Mouse (Mus musculus) testis, adult 2 months (tissue): Measurements from ENCODE around the gene Gk5. TPM values are rescaled to one million over a fixed set of nuclear protein-coding genes. Genes with fewer than 3 reads are reported as not detected.

Source experiments
- H3K27ac ChIP-seq: fragments of 200-500 bp; 2 replicates; pipeline ENCODE4 v1.5.1; 2012; ENCODE audit warnings: low read depth, low read length; ENCODE audit not compliant: control insufficient read depth, insufficient read depth
- H3K27me3 ChIP-seq: fragments of 200-500 bp; 2 replicates; pipeline ENCODE4 v1.6.1; 2012; ENCODE audit warnings: mild to moderate bottlenecking, low read length, moderate library complexity; ENCODE audit not compliant: control insufficient read depth, insufficient read depth
- H3K36me3 ChIP-seq: fragments of 200-500 bp; 2 replicates; pipeline ENCODE4 v1.6.1; 2012; ENCODE audit warnings: mild to moderate bottlenecking, low read length; ENCODE audit not compliant: control insufficient read depth, insufficient read depth
- H3K4me1 ChIP-seq: fragments of 200-500 bp; 2 replicates; pipeline ENCODE4 v1.6.1; 2012; ENCODE audit warnings: low read length; ENCODE audit not compliant: control insufficient read depth, insufficient read depth
- H3K4me3 ChIP-seq: fragments of 200-500 bp; 2 replicates; pipeline ENCODE4 v1.5.1; 2012; ENCODE audit warnings: low read depth, mild to moderate bottlenecking, low read length, moderate library complexity, mixed read lengths; ENCODE audit not compliant: control insufficient read depth
- CTCF ChIP-seq: fragments of 200-500 bp; IDR thresholded peaks from 2 replicates; pipeline ENCODE4 v1.5.1; 2012; ENCODE audit warnings: low read depth, mild to moderate bottlenecking, inconsistent platforms, low read length, moderate library complexity; ENCODE audit not compliant: control insufficient read depth, insufficient read depth, insufficient replicate concordance
- POLR2A ChIP-seq: fragments of 200-500 bp; IDR thresholded peaks from 2 replicates; pipeline ENCODE4 v1.6.1; 2012; ENCODE audit warnings: low read depth, mild to moderate bottlenecking, inconsistent platforms, low read length, moderate library complexity; ENCODE audit not compliant: control insufficient read depth
- polyA plus RNA-seq: library from polyadenylated mRNA; depleted of rRNA; stranded (reverse); fragments of >200 nt; gene quantifications from 2 replicates; pipeline ENCODE4 v1.2.3, GENCODE M21; 2012

The Gk5 gene
- polyA plus RNA-seq, 1 experiment = 3.3 TPM

DNA sequence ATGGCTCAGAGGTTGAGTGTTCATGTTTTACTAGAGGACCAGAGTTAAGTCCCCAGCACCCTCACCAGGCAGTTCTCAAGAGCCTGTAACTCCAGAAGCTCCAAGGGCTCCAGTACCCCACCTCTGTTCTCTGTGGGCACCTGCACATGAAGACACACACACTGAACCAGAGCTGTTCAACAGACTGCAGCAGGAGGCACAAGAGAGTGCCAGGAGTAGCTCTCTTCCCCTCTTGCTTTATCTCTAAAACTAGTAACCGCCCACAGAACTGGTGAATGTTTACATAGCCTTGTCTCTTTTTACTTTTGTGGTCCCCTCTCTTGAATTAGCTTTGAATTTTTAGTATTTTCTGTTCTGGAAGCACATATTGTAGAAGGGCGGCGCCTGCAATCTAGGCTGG lies 88.3 kb downstream of the Gk5 start:
- Histone ChIP-seq H3K4me1 (no peaks in the 10 kb centered on the region), H3K36me3 (no peaks in the 10 kb centered on the region)
- TF ChIP-seq CTCF (no peak), POLR2A (no peak)

DNA sequence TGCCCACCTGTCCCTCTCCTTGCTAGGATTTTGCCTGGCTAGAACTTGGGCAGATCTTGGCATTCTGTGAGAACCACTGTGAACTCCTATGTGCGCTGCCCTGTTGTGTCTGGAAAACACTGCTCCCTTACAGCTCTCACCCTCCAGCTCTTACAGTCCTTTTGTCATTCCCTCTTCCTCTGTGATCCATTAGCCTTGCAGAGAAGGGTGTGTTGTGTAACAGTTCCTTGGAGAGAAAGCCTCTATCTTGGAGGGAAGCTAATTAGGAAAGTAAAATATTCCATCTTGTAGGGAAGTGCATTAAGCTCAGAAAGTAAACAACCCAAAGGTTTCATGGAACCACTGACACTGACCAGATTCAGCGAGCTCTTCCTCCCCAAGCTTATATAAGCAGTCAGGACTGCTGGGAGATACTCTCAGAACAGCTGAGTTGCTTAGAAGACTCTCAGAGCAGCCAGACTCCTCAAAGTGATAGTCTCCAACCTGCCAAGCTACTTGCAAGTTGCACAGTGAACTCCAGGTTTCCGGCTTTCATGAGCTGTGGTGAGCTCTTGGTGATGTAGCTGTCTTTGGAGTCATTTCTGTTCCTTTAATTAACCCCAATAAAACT lies 94.0 kb downstream of the Gk5 start:
- Histone ChIP-seq H3K27me3 (no peaks in the 10 kb centered on the region), H3K27ac (no peak overlapping the region), H3K4me1 (no peaks in the 10 kb centered on the region), H3K4me3 (no peak overlapping the region), H3K36me3 (no peaks in the 10 kb centered on the region)
- TF ChIP-seq POLR2A = no peak
- no peak for TF ChIP-seq CTCF

More for the DNA sequence above, 88.3 kb downstream of the Gk5 start:
- Histone ChIP-seq H3K27ac (no peak overlapping the region), H3K4me3 (no peak overlapping the region), H3K27me3 (no peaks in the 10 kb centered on the region)

DNA sequence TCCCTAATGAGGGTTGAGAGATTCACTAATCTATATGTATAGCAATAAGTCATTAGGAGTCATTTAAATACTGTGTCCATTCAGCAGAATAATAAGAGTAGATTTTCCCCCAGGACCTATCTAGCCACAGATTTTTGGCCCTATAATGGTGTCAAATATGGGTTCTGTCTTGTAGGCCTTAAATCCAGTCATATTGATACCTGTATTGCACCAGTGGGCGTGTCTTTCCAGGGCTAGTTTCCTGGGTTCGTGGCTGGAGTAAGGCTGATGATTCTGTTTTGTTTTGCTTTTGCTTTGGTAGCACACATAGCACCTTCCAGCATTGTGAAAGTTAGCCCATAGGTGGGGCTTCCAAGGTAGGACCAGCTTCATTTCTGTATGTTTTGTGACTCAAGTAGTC lies 95.0 kb downstream of the Gk5 start:
- H3K27ac ChIP-seq = no peak overlapping the region
- no peaks in the 10 kb centered on the region for H3K36me3 ChIP-seq
- no peaks in the 10 kb centered on the region for H3K27me3 ChIP-seq
- H3K4me1 ChIP-seq = no peaks in the 10 kb centered on the region
- no peak overlapping the region for H3K4me3 ChIP-seq
- TF ChIP-seq CTCF (no peak), POLR2A (no peak)

DNA sequence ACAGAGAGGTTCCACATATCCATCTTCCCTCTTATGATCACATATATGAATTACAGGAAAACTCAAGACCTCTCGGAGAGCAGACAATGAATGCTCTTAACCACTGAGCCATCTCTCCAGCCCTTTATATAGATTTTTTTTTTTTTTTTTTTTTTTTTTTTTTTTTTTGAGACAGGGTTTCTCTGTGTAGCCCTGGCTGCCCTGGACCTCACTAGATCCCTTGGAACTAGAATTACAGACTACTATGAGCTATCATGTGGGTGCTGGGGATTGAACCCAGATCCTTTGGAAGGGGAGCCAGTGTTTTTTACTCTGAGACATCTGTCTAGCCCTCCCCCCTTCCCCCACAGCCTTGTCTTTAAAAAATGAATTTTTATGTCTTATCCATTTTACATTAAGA lies 98.1 kb downstream of the Gk5 start:
- Histone ChIP-seq H3K4me3 (no peak overlapping the region), H3K4me1 (no peaks in the 10 kb centered on the region), H3K27me3 (no peaks in the 10 kb centered on the region), H3K36me3 (no peaks in the 10 kb centered on the region), H3K27ac (no peak overlapping the region)
- no peak for TF ChIP-seq POLR2A
- no peak for TF ChIP-seq CTCF

DNA sequence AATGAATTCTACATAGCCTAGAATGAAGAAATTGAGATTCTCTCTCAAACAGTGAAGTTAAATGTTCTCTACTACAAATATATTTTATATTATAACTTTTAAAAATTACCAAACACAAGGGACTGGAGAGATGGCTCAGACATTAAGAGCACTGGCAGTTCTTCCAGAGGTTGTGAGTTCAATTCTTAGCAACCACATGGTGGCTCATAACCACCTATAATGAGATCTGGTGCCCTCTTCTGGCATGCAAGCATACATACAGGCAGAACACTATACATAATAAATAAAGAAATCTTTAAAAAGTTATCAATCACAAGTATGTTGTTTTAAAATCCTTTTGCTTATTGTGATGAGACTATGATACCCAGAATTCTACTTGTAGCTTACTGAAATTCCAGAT lies 98.6 kb downstream of the Gk5 start:
- no peaks in the 10 kb centered on the region for H3K36me3 ChIP-seq
- TF ChIP-seq CTCF = no peak
- TF ChIP-seq POLR2A = no peak
- no peak overlapping the region for H3K4me3 ChIP-seq
- no peak overlapping the region for H3K27ac ChIP-seq
- H3K27me3 ChIP-seq = no peaks in the 10 kb centered on the region
- no peaks in the 10 kb centered on the region for H3K4me1 ChIP-seq

GRCm38 (mm10) chr9:96219114-96219669 lies 100.0 kb downstream of the Gk5 start:
- Histone ChIP-seq H3K27ac (no peak overlapping the region), H3K27me3 (no peaks in the 10 kb centered on the region), H3K36me3 (no peaks in the 10 kb centered on the region), H3K4me1 (no peaks in the 10 kb centered on the region), H3K4me3 (no peak overlapping the region)
- no peak for TF ChIP-seq CTCF
- no peak for TF ChIP-seq POLR2A

DNA sequence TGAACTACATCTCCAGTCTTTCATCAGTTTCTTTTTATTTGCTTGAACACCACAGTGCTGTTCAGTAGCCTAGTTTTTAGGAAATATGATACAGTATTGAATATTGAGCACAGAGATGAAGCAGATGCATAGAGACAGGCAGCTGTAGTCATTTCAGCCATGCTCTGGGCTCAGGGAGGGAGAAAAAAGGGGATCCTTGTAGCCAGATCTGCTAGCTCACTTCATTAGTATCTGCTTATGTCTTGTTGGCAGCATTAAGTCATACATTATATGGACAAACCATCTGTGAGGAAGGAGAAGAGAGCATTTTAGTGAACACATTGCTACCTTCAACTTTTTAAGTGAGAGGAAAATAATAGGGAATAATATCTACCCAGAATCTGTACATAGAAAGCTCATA lies 101.3 kb downstream of the Gk5 start:
- Histone ChIP-seq H3K27ac (no peak overlapping the region), H3K4me3 (no peak overlapping the region)
- no peak for TF ChIP-seq CTCF
- no peak for TF ChIP-seq POLR2A

More for the DNA sequence above, 101.3 kb downstream of the Gk5 start:
- Histone ChIP-seq H3K4me1 (no peaks in the 10 kb centered on the region), H3K27me3 (no peaks in the 10 kb centered on the region), H3K36me3 (no peaks in the 10 kb centered on the region)
